Mouse (Mus musculus): ENCODE data around the gene Vps52. TPM values are rescaled to one million over a fixed set of nuclear protein-coding genes. Genes with fewer than 3 reads are reported as not detected.

Gene Vps52
- polyA plus RNA-seq, 1 experiment from 2014 or later: 55.4 TPM

GRCm38 (mm10) chr17:33935422-33936055 lies 20.1 kb upstream of the Vps52 start:
- H3K27me3 ChIP-seq: no peaks in the 10 kb centered on the region
- H3K4me2 ChIP-seq: no peak overlapping the region
- H3K9me3 ChIP-seq: no peaks in the 10 kb centered on the region
- H3K4me1 ChIP-seq: peaks cover 22% of the 10 kb centered on the region
- H3K4me3 ChIP-seq: no peak overlapping the region
- peaks cover 36% of the 10 kb centered on the region; the same call in 1 of the 2 replicates for H3K36me3 ChIP-seq
- 80% methylated on average over 21 of the region's 21 CpGs for WGBS
- H3K9ac ChIP-seq: no peak overlapping the region
- no peak overlapping the region for H3K27ac ChIP-seq
- no peak for ATAC-seq (ENCODE audit: borderline replicate concordance, extremely low read depth, low FRiP score, low TSS enrichment)

DNA sequence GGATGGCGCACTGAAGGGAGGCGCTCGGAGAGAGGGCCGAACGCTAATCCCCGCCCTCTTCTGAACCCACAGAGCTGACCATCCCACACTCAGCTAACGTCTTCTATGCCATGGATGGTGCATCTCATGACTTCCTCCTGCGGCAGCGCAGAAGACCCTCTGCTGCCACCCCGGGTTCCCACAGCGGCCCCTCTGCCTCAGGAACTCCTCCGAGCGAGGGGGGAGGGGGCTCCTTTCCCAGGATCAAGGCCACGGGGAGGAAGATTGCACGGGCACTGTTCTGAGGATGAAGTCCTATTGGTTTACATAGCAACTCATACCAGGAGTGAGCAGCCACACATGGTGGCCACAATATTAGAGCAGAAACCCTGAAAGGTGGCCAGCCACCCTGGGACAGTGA lies 18.6 kb upstream of the Vps52 start:
- no peak for ATAC-seq (ENCODE audit: borderline replicate concordance, extremely low read depth, low FRiP score, low TSS enrichment)
- no peaks in the 10 kb centered on the region for H3K9me3 ChIP-seq
- H3K4me2 ChIP-seq: no peak overlapping the region
- H3K36me3 ChIP-seq: peaks cover 36% of the 10 kb centered on the region; the same call in 1 of the 2 replicates
- H3K27ac ChIP-seq: no peak overlapping the region
- no peak overlapping the region for H3K4me3 ChIP-seq
- WGBS: 77% methylated on average over 15 of the region's 15 CpGs
- H3K27me3 ChIP-seq: no peaks in the 10 kb centered on the region
- no peak overlapping the region for H3K9ac ChIP-seq
- H3K4me1 ChIP-seq: peaks cover 21% of the 10 kb centered on the region

- Histone ChIP-seq H3K36me3 (peaks cover 30% of the 10 kb centered on the region; the same call in 1 of the 2 replicates), H3K9ac (no peak overlapping the region)
Measured at GRCm38 (mm10) chr17:33938783-33939182, 16.8 kb upstream of the Vps52 start.

GRCm38 (mm10) chr17:33940206-33940805 lies 15.3 kb upstream of the Vps52 start, which contains the start of the genes Pfdn6 and Wdr46:
TSS of gene Pfdn6 (minus strand) at chr17:33940343.
TSS of gene Wdr46 (plus strand) at chr17:33940660.
- WGBS: under 1% methylated on average over 36 of the region's 36 CpGs
- no peak within 1 kb of the TSS; the same call in 1 of the 2 replicates for H3K27ac ChIP-seq
- peak; percentile 87 for ATAC-seq (ENCODE audit: borderline replicate concordance, extremely low read depth, low FRiP score, low TSS enrichment)

More at GRCm38 (mm10) chr17:33938783-33939182, 16.8 kb upstream of the Vps52 start:
- peak overlapping the region; percentile 94 for H3K4me2 ChIP-seq
- H3K9me3 ChIP-seq: no peaks in the 10 kb centered on the region
- H3K4me1 ChIP-seq: peaks cover 21% of the 10 kb centered on the region
- H3K27me3 ChIP-seq: no peaks in the 10 kb centered on the region
- H3K27ac ChIP-seq: no peak overlapping the region
- WGBS: 75% methylated on average over 11 of the region's 11 CpGs
- H3K4me3 ChIP-seq: peak overlapping the region; percentile 93
- ATAC-seq (ENCODE audit: borderline replicate concordance, extremely low read depth, low FRiP score, low TSS enrichment): no peak

GRCm38 (mm10) chr17:33940981-33941380 lies 14.6 kb upstream of the Vps52 start:
- H3K27me3 ChIP-seq: no peaks in the 10 kb centered on the region
- H3K4me1 ChIP-seq: peaks cover 21% of the 10 kb centered on the region
- no peaks in the 10 kb centered on the region for H3K9me3 ChIP-seq
- peak overlapping the region; percentile 94 for H3K4me2 ChIP-seq
- peak overlapping the region; percentile 93 for H3K4me3 ChIP-seq
- H3K9ac ChIP-seq: peak overlapping the region; percentile 78
- WGBS: 3% methylated on average over 26 of the region's 26 CpGs
- H3K27ac ChIP-seq: no peak overlapping the region
- ATAC-seq (ENCODE audit: borderline replicate concordance, extremely low read depth, low FRiP score, low TSS enrichment): peak; percentile 10; the same call in 1 of the 2 replicates
- peaks cover 40% of the 10 kb centered on the region; the same call in 1 of the 2 replicates for H3K36me3 ChIP-seq

More at GRCm38 (mm10) chr17:33940206-33940805, 15.3 kb upstream of the Vps52 start, which contains the start of the genes Pfdn6 and Wdr46:
- H3K4me3 ChIP-seq: peak within 1 kb of the TSS; percentile 93
- H3K9me3 ChIP-seq: no peaks in the 10 kb centered on the region
- peaks cover 41% of the 10 kb centered on the region; the same call in 1 of the 2 replicates for H3K36me3 ChIP-seq
- H3K9ac ChIP-seq: peak within 1 kb of the TSS; percentile 78
- peak within 1 kb of the TSS; percentile 94 for H3K4me2 ChIP-seq
- no peaks in the 10 kb centered on the region for H3K27me3 ChIP-seq
- H3K4me1 ChIP-seq: peaks cover 21% of the 10 kb centered on the region

GRCm38 (mm10) chr17:33941381-33941780 lies 14.2 kb upstream of the Vps52 start:
- Histone ChIP-seq H3K9me3 (no peaks in the 10 kb centered on the region), H3K4me2 (peak overlapping the region; percentile 94), H3K27ac (no peak overlapping the region), H3K4me3 (peak overlapping the region; percentile 93), H3K36me3 (peaks cover 44% of the 10 kb centered on the region), H3K9ac (peak overlapping the region; percentile 78), H3K4me1 (peaks cover 21% of the 10 kb centered on the region), H3K27me3 (no peaks in the 10 kb centered on the region)
- WGBS: 47% methylated on average over 19 of the region's 19 CpGs
- ATAC-seq (ENCODE audit: borderline replicate concordance, extremely low read depth, low FRiP score, low TSS enrichment): no peak

DNA sequence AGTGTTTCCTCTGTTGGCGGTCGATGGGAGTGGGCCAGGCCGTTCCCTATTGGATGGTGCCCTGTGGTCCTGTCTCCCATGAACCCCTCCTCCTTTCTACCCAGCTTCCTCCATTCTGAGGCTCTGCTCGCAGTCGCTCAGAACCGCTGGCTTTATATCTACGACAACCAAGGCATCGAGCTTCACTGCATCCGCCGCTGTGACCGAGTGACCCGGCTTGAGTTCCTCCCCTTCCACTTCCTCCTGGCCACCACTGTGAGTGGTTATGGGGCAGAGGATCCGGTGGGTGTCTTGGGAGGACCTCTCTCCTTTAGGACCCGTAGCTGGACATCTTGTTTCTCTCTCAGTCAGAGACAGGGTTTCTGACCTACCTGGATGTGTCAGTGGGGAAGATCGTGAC lies 12.2 kb upstream of the Vps52 start:
- Histone ChIP-seq H3K36me3 (peaks cover 42% of the 10 kb centered on the region), H3K9me3 (no peaks in the 10 kb centered on the region), H3K9ac (no peak overlapping the region), H3K4me3 (no peak overlapping the region), H3K4me1 (peaks cover 21% of the 10 kb centered on the region), H3K4me2 (no peak overlapping the region), H3K27me3 (no peaks in the 10 kb centered on the region), H3K27ac (no peak overlapping the region)
- ATAC-seq (ENCODE audit: borderline replicate concordance, extremely low read depth, low FRiP score, low TSS enrichment): no peak
- WGBS: 92% methylated on average over 15 of the region's 15 CpGs

DNA sequence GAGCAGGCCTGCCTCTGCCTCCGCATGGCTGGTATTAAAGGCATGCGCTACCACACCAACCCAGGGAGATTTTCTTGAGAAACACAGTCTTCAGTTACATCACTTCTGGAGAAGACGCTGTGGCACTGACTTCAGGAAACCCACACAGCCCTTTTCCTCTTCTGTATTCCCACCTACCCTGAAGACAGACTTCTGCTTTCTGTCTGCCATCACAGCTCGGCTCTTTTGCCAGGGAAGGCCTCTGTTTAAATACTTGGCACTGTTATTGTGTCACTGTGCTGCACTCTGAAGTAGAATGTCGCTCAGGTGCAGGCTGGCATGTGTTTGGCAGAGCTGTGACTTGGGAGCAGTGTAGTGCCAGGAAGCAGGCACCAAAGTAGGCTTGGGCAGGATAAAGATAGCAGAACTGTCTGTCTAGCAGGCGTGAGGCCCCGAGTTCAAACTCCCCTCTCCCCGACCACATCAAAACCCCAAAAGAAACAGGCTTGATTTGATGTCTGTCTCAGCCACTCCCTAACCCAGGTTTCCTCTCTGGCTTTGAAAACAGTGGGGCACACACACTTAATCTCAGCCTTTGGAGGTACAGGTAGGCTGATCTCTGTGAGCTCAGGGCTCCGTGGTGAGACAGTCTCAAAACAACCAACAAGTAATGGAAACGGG lies 8.1 kb upstream of the Vps52 start:
- no peak overlapping the region for H3K27ac ChIP-seq
- no peaks in the 10 kb centered on the region for H3K9me3 ChIP-seq
- no peak overlapping the region for H3K9ac ChIP-seq
- H3K27me3 ChIP-seq: no peaks in the 10 kb centered on the region
- peaks cover 25% of the 10 kb centered on the region for H3K4me1 ChIP-seq
- peaks cover 61% of the 10 kb centered on the region for H3K36me3 ChIP-seq
- no peak for ATAC-seq (ENCODE audit: borderline replicate concordance, extremely low read depth, low FRiP score, low TSS enrichment)
- 88% methylated on average over 10 of the region's 10 CpGs for WGBS
- H3K4me3 ChIP-seq: no peak overlapping the region
- H3K4me2 ChIP-seq: no peak overlapping the region

DNA sequence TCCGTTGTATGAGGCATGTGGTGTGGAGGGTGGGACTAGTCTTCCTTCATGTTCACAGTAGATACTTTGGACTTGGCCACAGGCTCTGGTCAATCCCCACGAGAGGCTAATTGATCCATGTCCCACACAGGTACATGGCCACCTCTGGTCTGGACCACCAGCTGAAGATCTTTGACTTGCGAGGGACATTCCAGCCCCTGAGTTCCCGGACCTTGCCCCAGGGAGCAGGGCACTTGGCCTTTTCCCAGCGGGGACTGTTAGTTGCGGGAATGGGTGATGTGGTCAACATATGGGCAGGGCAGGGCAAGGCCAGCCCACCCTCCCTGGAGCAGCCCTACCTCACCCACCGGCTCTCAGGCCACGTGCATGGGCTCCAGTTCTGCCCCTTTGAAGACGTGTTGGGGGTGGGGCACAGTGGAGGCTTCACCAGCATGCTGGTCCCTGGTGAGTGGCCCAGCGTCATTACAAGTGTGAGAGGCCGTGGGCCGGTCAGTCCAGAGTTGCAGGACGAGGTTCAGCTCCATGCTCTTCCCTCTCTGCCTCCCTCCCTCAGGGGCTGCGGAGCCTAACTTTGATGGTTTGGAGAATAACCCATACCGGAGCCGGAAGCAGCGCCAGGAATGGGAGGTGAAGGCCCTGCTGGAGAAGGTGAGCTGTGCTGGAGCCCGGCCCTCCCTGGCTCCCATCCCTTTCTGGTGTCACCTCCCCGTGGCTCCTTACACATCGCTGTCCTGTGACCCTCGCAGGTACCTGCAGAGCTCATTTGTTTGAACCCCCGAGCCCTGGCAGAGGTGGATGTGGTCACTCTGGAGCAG lies 7.3 kb upstream of the Vps52 start:
- no peak overlapping the region for H3K9ac ChIP-seq

GRCm38 (mm10) chr17:33948905-33949537 lies 6.6 kb upstream of the Vps52 start:
- no peak overlapping the region for H3K9ac ChIP-seq
- peaks cover 64% of the 10 kb centered on the region for H3K36me3 ChIP-seq
- ATAC-seq (ENCODE audit: borderline replicate concordance, extremely low read depth, low FRiP score, low TSS enrichment): no peak
- 85% methylated on average over 19 of the region's 19 CpGs for WGBS
- H3K4me3 ChIP-seq: no peak overlapping the region
- peaks cover 39% of the 10 kb centered on the region for H3K4me1 ChIP-seq
- no peak overlapping the region for H3K27ac ChIP-seq
- no peak overlapping the region for H3K4me2 ChIP-seq
- no peaks in the 10 kb centered on the region for H3K27me3 ChIP-seq
- H3K9me3 ChIP-seq: no peaks in the 10 kb centered on the region

More for the DNA sequence above, 7.3 kb upstream of the Vps52 start:
- no peak overlapping the region for H3K27ac ChIP-seq
- no peak overlapping the region for H3K4me2 ChIP-seq
- no peak for ATAC-seq (ENCODE audit: borderline replicate concordance, extremely low read depth, low FRiP score, low TSS enrichment)
- peaks cover 32% of the 10 kb centered on the region for H3K4me1 ChIP-seq
- H3K27me3 ChIP-seq: no peaks in the 10 kb centered on the region
- no peak overlapping the region for H3K4me3 ChIP-seq
- WGBS: 86% methylated on average over 22 of the region's 22 CpGs
- H3K9me3 ChIP-seq: no peaks in the 10 kb centered on the region
- H3K36me3 ChIP-seq: peaks cover 62% of the 10 kb centered on the region

DNA sequence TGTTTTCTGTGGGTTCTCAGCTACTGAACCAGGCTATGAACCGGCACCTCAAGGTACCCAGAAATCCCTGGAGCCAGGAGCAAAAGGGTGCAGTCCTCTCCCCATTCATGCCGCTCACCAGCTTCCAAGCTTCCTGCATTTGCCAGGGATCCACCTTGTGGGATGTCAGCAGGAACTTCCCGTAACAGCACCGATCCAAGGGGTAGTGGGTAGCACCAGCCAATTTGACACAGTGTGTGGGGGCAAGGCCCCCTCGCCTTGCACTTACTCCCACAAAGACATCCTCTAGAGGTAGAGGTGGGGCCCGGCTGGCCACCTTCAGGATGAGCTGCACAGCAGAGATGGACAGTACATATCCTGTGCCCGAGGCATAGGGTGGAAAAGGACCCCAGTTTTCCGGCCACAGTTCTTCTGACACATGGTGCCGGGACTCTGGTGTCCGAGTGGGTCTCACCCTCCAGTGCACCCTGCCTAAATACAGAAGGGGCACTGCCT lies 5.4 kb upstream of the Vps52 start:
- H3K27me3 ChIP-seq: no peaks in the 10 kb centered on the region
- H3K9ac ChIP-seq: no peak overlapping the region
- peak overlapping the region; percentile 90 for H3K4me2 ChIP-seq
- H3K9me3 ChIP-seq: no peaks in the 10 kb centered on the region
- H3K4me1 ChIP-seq: peaks cover 46% of the 10 kb centered on the region
- ATAC-seq (ENCODE audit: borderline replicate concordance, extremely low read depth, low FRiP score, low TSS enrichment): no peak
- H3K4me3 ChIP-seq: peak overlapping the region; percentile 47
- peak overlapping the region; percentile 90; the same call in 1 of the 2 replicates for H3K27ac ChIP-seq
- WGBS: 73% methylated on average over 10 of the region's 10 CpGs
- peaks cover 56% of the 10 kb centered on the region for H3K36me3 ChIP-seq

All from lung, embryonic 15.5 days (tissue).